Mouse (Mus musculus) heart, postnatal 0 days (tissue): Measurements from ENCODE around the gene Atp2b1.

Experiments used
- CTCF ChIP-seq: IDR thresholded peaks from 2 replicates; pipeline ENCODE4 v1.5.1; 2016; ENCODE audit warnings: antibody characterized with exemption, control low read depth, low read depth
- EP300 ChIP-seq: IDR thresholded peaks from 2 replicates; pipeline ENCODE4 v1.6.1; 2016; ENCODE audit warnings: antibody characterized with exemption, low read depth

DNA sequence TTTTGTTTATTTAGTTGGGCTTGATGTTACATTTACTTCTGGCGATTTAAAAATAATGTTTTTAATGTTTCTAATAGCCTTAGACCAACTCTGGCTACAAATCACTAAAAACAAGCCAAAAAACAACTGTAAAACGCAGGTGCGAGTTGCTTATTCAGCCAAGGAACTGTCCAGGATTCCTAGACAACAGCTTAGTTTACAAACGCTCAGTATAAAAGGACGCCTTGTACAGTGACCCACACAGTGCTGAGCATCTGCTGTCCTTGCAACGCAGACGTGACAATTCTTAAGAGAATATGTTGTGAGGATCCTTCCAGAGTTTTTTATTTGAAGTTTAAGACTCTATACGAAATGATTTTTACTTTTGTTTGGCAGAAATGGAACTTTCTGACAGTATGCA is 28.8 kb downstream of the Atp2b1 start:
- TF ChIP-seq CTCF (no peak), EP300 (no peak)
